Mouse (Mus musculus) bone marrow macrophage, adult 2 months (primary cell): ENCODE measurements around the gene Rinl.

ENCODE experiments used
- CTCF ChIP-seq: IDR thresholded peaks from 2 replicates; pipeline ENCODE4 v1.5.1; 2012; ENCODE audit warnings: low read depth, mild to moderate bottlenecking, low read length, moderate library complexity
- POLR2A ChIP-seq: IDR thresholded peaks from 2 replicates; pipeline ENCODE4 v1.6.1; 2012; ENCODE audit warnings: mild to moderate bottlenecking, low read depth, low read length, borderline replicate concordance

DNA sequence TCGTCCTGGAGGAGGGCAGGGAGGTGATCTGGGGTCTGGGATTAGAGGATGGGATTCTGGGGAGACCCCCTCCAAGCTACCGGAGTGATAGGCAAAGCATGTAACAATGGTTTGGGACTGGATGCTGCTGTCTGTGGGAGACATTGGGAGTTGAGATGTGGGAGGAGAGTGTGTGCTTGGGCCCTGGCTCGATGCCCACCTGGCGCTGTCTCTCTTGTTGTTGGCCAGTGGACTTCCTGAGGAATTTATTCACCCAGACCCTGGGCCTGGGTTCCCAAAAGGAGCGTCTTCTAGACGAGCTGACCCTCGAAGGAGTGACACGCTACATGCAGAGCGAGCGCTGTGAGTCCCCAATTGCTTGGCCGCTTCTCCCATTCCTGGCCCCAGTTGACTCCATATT lies 16.9 kb upstream of the Rinl start:
- no peak for TF ChIP-seq CTCF
- TF ChIP-seq POLR2A, result no peak
